Mouse (Mus musculus) macrophage (primary cell): Measurements from ENCODE around the gene C1s2. TPM values are rescaled to one million over a fixed set of nuclear protein-coding genes. Genes with fewer than 3 reads are reported as not detected.
"Not testable (repeated sequence)": the region's sequence is repeated elsewhere in the genome, so short reads cannot be mapped to it uniquely, and the experiment has no call there.

Experiments
- H3K27ac ChIP-seq: fragments of 350-480 bp; formaldehyde crosslinking; 2 replicates; pipeline ENCODE4 v1.9.0; 2021
- H3K36me3 ChIP-seq: fragments of 350-480 bp; formaldehyde crosslinking; 2 replicates; pipeline ENCODE4 v1.9.0; 2021; ENCODE audit errors: inconsistent target
- H3K4me3 ChIP-seq: fragments of 350-480 bp; formaldehyde crosslinking; 2 replicates; pipeline ENCODE4 v1.9.0; 2021; ENCODE audit errors: inconsistent target
- H3K79me2 ChIP-seq: fragments of 350-480 bp; formaldehyde crosslinking; 2 replicates; pipeline ENCODE4 v1.9.0; 2021; ENCODE audit errors: inconsistent target
- WGBS: methylation state at CpG from one replicate; pipeline ENCODE4 v1.1.7; 2026; ENCODE audit warnings: inconsistent platforms; ENCODE audit not compliant: missing documents; 5-methylcytosine and 5-hydroxymethylcytosine counted together
- polyA plus RNA-seq: library from polyadenylated mRNA; stranded (reverse); fragments of 250-400 nt; gene quantifications from 3 replicates; pipeline ENCODE4 v1.2.4, GENCODE M21; 2018; ENCODE audit warnings: inconsistent platforms

The C1s2 gene
- polyA plus RNA-seq, 1 experiment from 2014 or later = not detected

DNA sequence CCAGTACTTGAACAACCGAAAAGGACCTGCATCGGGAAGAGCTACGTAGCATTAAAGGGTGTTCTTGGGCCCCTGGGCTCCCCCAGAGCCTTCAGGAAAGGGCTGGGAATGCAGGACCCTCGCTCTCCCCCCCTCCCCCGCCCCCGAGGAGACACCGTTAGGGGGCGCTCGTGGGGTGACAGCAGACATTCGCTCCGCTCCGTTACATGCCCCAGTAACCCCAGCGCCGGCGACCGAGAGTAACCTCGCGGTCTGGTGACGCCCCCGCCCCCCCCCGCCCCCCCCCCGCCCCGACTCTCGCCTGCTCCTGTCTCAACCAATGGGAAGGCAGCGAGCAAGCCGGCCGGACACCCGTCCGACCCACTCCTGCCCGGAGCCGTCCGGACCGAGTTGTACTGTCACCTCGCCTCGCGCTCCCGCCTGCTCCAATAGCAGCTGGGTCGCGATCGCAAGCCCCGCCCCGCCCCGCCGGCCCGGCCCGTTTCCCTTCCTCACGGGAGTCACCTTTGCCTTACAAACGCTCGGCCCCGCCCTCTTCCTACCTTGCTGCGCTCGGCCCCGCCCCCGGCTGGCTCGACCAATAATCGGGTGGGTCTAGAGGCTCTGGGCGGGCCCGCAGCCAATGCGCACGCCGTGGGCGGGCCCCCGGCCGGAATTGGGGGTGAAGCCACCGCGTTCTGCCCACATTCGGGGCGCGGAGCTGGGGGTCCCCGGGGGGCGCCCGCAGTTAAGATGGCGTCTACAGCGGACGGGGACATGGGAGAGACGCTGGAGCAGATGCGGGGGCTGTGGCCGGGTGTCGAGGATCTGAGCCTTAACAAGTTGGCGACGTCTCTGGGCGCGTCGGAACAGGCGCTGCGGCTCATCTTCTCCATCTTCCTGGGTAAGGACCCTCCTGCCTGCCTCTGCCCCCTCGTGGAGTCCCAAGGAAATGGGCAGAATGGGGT lies 26.9 kb upstream of the C1s2 start, which contains the start of gene Lpcat3:
Gene Lpcat3, plus strand, starts transcription at position 551 of the 947 bp plus-strand sequence.
- WGBS = under 1% methylated on average over 78 of the region's 87 CpGs

GRCm38 (mm10) chr6:124661995-124662394 lies 26.1 kb upstream of the C1s2 start:
- Histone ChIP-seq H3K4me3 (peak overlapping the region; percentile 47), H3K79me2 (peaks cover 37% of the 10 kb centered on the region), H3K27ac (peak overlapping the region; percentile 91), H3K36me3 (no peaks in the 10 kb centered on the region)
- WGBS = 28% methylated on average over 5 of the region's 6 CpGs

More for the DNA sequence above, 26.9 kb upstream of the C1s2 start, which contains the start of gene Lpcat3:
- Histone ChIP-seq H3K4me3 (peak within 1 kb of the TSS; percentile 90), H3K79me2 (peaks cover 44% of the 10 kb centered on the region), H3K27ac (peak within 1 kb of the TSS; percentile 91), H3K36me3 (no peaks in the 10 kb centered on the region)

DNA sequence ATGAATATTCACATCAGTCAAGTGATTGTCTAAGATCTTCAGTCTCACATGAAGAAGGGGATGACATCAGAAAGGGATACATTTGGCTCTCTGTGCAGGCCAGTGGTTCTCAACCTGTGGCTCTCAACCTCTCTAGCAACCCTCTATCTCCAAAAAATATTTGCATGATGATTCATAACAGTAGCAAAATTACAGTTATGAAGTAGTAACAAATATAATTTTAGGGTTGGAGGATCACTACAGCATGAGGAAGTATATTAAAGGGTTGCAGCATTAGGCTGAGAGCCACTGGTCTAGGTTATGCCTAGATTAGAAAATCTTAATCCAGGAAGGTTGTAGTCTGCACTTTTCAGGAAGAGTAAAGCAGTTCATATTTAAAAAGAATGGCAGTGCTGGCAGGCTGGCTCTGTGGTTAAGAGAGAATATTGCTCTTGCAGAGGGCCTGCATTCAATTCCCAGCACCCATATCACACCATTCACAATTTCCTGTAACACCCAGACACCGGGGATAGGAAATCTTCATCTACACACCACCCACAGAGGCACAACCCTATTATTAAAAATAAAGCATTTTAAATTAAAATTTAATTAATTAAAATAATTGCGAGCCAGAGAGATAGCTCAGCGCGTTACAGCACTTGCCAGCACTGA lies 25.4 kb upstream of the C1s2 start:
- no peaks in the 10 kb centered on the region for H3K36me3 ChIP-seq
- 95% methylated on average over 4 of the region's 4 CpGs for WGBS
- peaks cover 30% of the 10 kb centered on the region for H3K79me2 ChIP-seq
- no peak overlapping the region for H3K4me3 ChIP-seq
- peak overlapping the region; percentile 91 for H3K27ac ChIP-seq

DNA sequence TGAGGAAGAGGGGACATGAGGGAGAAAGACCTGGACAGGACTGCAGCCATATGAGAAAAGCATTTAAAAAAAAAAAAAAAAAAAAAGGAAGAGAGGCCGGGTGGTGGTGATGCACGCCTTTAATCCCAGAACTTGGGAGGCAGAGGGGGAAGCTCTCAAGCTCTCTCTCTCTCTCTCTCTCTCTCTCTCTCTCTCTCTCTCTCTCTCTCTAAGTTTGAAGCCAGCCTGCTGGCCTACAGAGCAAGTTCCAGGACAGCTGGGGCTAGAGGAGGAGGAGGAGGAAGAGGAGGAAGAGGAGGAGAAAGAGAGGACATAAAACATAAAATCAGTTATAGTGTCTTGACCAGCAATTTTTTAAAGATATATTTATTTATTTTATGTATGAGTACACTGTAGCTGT lies 22.2 kb upstream of the C1s2 start:
- Histone ChIP-seq H3K79me2 (peaks cover under 1% of the 10 kb centered on the region; the same call in 1 of the 2 replicates), H3K27ac (no peak overlapping the region), H3K4me3 (no peak overlapping the region), H3K36me3 (no peaks in the 10 kb centered on the region)
- no CpG with 5 or more reads among the region's 2 CpGs for WGBS

DNA sequence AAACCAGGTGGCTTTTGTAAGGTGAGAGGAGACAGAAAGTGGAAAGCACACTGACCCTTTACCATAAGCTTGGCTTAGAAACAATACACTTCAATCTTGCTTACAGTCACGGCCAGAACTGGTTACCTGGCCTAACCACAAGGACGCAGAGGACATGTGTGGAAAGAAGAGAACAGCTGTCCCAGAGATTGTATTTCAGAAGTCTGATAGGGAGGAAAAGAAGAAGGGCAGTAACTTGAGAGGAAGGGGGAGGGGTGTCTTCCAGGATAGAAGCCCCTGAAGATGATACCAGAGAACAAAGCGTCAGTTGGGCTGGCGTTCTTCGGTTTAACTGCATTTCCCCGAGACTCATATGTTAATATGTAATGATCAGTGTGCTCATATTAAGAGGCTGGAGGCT lies 20.0 kb upstream of the C1s2 start:
- no peak overlapping the region for H3K4me3 ChIP-seq
- 86% methylated on average over 6 of the region's 6 CpGs for WGBS

GRCm38 (mm10) chr6:124646394-124646793 lies 10.5 kb upstream of the C1s2 start:
- WGBS = 64% methylated on average over 1 of the region's 1 CpGs
- Histone ChIP-seq H3K27ac (no peak overlapping the region), H3K79me2 (no peaks in the 10 kb centered on the region), H3K4me3 (no peak overlapping the region), H3K36me3 (no peaks in the 10 kb centered on the region)

More for the DNA sequence above, 20.0 kb upstream of the C1s2 start:
- H3K36me3 ChIP-seq = no peaks in the 10 kb centered on the region
- H3K27ac ChIP-seq = no peak overlapping the region
- no peaks in the 10 kb centered on the region for H3K79me2 ChIP-seq

- Histone ChIP-seq H3K79me2 (no peaks in the 10 kb centered on the region), H3K27ac (no peak overlapping the region), H3K4me3 (no peak overlapping the region), H3K36me3 (no peaks in the 10 kb centered on the region)
- WGBS = 46% methylated on average over 7 of the region's 8 CpGs
Measured at GRCm38 (mm10) chr6:124640997-124641396, 5.1 kb upstream of the C1s2 start.

- no peak overlapping the region for H3K4me3 ChIP-seq
- H3K79me2 ChIP-seq = no peaks in the 10 kb centered on the region
- H3K36me3 ChIP-seq = no peaks in the 10 kb centered on the region
- WGBS = 83% methylated on average over 2 of the region's 4 CpGs
- H3K27ac ChIP-seq = no peak overlapping the region
Measured at GRCm38 (mm10) chr6:124640041-124640440, 4.2 kb upstream of the C1s2 start.

- not testable (repeated sequence) for H3K4me3 ChIP-seq, H3K27ac ChIP-seq, H3K79me2 ChIP-seq, H3K36me3 ChIP-seq
- WGBS = 17% methylated on average over 6 of the region's 6 CpGs
Measured at GRCm38 (mm10) chr6:124636858-124637460, 1.1 kb upstream of the C1s2 start.

DNA sequence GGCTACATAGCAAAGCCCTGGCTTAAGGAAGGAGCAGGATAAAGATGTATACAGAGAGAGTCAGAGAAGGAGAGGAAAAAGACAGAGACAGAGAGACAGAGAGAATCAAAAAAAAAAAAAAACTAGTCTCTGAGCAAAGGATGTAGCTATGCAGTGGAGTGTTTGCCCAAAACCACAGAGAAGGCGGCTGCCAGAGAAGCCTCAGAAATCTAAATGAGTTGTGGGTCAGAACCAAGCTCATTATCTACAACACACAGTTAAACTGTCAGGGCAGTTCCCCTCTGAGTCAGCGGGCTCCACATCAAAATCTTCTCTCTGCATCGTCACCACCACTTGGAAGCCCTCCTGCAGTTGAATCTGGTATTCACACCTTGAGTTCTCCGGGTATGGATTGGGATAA lies 5.1 kb downstream of the C1s2 start:
- H3K36me3 ChIP-seq = no peaks in the 10 kb centered on the region
- no peaks in the 10 kb centered on the region for H3K79me2 ChIP-seq
- no peak overlapping the region for H3K4me3 ChIP-seq
- WGBS = 8% methylated on average over 1 of the region's 4 CpGs
- no peak overlapping the region for H3K27ac ChIP-seq

DNA sequence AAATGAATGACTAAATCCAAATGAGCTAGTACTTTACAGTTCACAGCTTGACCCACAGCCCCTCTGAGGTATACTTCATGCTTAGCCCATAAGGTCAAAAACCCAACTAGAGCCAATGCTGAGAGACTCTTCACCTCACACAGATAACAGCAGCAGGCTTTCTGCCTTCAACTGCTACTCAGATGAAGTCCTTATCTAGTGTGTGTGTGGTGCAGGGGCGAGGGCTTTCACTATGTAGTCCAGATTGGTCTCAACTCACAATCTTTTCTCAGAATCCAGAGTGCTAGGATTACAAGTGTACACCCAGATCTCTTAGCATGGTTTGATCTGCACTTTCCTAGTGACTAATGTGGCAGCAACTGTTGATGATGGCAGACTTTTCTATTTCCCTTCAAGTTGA lies 9.7 kb downstream of the C1s2 start:
- not testable (repeated sequence) for H3K4me3 ChIP-seq, H3K36me3 ChIP-seq, H3K27ac ChIP-seq, H3K79me2 ChIP-seq
- 75% methylated on average over 1 of the region's 1 CpGs for WGBS

DNA sequence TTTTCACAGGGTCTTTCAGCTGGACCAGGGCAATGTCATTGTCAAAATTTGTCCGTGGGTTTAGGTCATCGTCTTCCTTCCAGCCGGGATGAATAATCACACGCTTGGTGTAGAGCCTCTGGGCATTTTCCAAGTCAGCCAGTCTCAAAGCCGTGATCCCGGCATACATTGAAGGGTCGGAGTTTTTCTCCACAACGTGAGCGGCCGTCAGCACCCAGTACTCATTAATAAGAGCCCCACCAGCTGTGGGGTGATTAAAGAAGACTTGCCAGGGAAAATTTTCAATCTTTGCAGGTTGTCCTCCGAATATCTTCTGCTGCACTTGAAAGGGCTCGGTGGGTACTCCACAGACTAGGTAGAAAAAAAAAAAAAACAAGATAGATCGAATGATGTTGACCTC lies 10.3 kb downstream of the C1s2 start:
- Histone ChIP-seq H3K36me3 (no peaks in the 10 kb centered on the region), H3K4me3 (no peak overlapping the region), H3K27ac (no peak overlapping the region), H3K79me2 (no peaks in the 10 kb centered on the region)
- WGBS = 93% methylated on average over 13 of the region's 13 CpGs

DNA sequence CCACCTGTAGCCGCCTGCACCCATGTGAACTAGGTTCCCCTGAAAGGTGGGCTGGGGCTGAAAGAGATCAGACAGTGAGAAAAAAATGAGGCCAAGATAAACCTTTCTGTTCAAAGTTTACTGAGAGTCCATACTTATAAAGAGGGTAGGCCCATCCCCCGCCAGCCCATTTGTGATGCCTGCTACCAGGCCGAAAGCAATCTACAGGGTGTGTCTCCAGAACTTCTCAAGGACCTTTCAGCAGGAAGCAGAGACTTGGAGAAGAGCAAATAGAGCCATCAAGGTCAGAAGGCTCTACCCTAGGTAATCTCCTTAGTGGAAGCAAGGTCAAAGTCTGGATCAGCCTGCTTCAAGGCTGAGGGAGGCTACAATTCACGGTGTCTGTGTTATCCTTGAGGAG lies 33.9 kb downstream of the C1s2 start:
- Histone ChIP-seq H3K4me3 (no peak overlapping the region), H3K36me3 (no peaks in the 10 kb centered on the region), H3K79me2 (no peaks in the 10 kb centered on the region), H3K27ac (no peak overlapping the region)
- WGBS = 96% methylated on average over 4 of the region's 4 CpGs

- Histone ChIP-seq H3K27ac (no peak overlapping the region), H3K36me3 (no peaks in the 10 kb centered on the region), H3K4me3 (no peak overlapping the region), H3K79me2 (no peaks in the 10 kb centered on the region)
- WGBS = 95% methylated on average over 8 of the region's 8 CpGs
Measured at GRCm38 (mm10) chr6:124593121-124593520, 42.8 kb downstream of the C1s2 start.
